Mouse (Mus musculus) gonadal fat pad, adult 2 months (tissue): Measurements from ENCODE around the gene Zfp574. TPM values are rescaled to one million over a fixed set of nuclear protein-coding genes. Genes with fewer than 3 reads are reported as not detected.
"Not testable (repeated sequence)": the region's sequence is repeated elsewhere in the genome, so short reads cannot be mapped to it uniquely, and the experiment has no call there.

Experiments used
- DNase-seq: peaks from one replicate; pipeline ENCODE4 v3.0.0-alpha.2; 2012; ENCODE audit warnings: low read depth
- polyA plus RNA-seq: library from polyadenylated mRNA; depleted of rRNA; stranded (reverse); fragments of >200 nt; gene quantifications from 2 replicates; pipeline ENCODE4 v1.2.3, GENCODE M21; 2012; rRNA removed

Gene Zfp574
- 15.9 and 21.7 TPM in 2 replicates for polyA plus RNA-seq

DNA sequence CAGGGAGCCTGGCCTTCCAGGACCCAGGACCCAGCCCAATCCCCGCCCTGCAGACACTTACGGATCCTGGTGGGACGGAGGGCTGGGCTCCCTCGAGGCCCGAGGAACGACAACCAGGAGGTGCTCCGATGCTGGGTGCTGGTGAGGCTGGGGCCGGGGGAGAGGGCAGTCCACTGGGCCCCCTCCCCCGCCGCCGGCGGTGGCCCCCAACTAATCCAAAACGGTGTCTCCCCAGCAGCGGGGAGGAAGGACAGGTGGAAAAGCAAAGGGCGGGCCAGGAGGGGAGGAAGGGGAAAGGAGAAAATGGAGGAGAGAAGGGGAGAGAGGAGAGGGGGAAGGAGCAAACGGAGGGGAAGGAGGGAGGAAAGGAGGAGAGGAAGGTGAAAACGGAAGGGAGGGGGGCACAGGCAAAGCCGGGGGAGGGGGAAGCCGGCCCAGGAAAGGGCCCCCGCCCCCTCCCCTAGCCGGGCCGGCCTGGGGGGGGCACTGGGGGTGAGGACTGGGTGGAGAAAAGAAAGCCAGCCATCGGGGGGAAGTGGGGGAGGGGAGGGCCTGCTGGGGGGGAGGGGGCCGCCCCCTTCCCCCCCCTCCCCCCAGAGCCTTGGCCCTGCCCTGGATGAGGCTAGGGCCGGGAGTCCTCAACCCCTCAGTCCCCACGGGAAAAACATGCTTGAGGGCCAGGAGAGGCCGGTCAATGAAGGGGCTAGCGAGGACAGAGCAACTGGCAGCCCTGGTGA is at the start of gene Zfp574, which contains the start of gene Grik5:
Gene Zfp574, plus strand, starts transcription at position 589 of the 737 bp plus-strand sequence.
Gene Grik5, minus strand, starts transcription at position 368 of the 737 bp plus-strand sequence.
- DNase-seq: no peak

DNA sequence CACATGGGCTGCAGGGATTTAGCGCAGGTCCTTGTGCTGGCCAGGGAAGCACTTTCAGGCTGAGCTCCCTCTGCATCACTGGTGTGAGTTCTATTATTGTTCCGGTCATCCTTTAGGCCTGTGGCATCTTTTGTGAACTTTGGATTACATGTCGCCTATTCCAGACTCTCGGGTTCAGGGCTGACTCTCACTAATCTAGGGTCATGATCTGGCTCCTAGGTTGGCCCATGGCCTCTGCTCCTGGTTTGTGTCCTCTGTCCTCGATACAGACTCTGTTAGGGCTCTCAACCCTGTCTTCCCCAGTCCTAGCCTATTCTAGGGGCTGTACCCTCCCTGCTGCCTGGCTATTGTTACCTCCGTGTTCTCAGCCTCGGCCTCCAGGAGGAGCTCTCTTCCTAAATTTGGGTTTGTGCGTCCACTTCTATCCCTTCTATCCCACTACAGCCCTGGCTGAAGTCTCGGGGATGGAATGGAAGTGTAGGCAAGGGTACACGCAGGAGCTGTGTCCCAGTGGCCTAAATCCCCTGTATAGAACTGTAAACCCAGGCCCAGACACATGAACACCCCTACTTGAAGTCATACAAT is 46.4 kb upstream of the Zfp574 start:
- no peak for DNase-seq

DNA sequence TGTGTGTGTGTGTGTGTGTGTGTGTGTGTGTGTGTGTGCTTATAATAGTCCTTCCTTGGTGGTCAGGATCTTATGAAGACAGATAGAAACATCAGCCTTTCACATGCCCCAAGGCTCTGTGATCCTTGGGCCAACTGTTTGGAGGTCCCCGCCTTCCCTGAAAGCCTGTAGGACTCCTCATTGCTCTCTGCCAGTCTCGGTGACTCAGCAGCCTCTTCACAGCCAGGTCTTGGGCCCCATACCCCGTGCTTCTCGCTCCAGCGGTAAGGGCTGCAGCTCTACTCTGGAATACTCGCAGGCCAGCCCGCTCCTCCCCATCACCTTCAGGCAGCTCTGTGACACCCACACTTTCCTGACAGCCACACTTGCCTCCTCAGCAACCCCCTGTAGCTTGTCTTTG is 45.9 kb upstream of the Zfp574 start:
- no peak for DNase-seq

DNA sequence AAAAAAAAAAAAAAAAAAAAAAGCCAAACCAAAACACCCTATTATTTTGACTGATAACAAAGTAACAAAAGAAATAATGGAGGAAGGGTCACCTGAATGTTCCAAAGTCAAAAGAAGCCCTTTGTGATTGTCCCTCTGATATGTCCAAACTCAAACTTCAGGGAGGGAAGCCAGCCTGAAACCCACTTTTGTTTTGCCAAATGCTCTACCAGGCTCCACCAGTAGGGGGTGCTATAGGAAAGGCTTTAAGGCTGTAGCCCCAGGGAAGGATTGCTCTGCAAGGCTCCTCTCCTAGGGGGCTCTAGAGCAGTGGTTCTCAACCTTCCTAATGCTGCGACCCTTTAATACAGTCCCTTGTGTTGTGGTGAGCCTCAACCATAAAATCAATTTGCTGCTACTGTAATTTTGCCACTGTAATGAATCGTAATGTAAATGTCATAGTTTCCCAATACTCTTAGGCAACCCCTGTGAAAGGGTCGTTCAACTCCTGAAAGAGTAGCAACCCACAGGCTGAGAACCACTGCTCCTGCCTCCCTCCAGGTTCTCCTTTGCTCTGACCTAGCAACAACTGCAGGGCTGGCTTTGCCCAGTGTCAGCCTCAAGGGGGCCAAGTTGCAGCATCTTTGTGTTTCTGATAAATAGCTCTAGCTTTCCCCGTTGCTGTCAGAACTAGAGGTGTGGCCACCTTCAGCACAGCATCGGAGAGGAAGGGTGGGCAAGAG is 42.2 kb upstream of the Zfp574 start:
- DNase-seq: no peak

DNA sequence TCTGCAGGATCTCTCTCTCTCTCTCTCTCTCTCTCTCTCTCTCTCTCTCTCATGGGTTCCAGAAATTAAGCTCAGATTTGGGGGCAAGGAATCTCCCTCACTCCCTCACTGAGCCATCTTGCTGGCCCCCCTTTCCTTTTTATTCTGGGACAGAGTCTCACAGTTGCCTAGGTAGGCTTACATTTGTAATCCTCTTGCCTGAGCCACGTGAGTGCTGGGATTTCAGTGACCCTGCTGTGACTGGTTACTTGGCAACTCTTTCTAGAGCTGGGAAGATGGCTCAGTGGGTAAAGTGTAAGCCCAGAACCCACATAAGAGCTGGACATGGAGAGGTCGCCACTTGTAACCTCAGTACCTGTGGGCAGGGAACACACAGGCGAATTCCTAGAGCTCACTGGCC is 40.8 kb upstream of the Zfp574 start:
- no peak for DNase-seq

DNA sequence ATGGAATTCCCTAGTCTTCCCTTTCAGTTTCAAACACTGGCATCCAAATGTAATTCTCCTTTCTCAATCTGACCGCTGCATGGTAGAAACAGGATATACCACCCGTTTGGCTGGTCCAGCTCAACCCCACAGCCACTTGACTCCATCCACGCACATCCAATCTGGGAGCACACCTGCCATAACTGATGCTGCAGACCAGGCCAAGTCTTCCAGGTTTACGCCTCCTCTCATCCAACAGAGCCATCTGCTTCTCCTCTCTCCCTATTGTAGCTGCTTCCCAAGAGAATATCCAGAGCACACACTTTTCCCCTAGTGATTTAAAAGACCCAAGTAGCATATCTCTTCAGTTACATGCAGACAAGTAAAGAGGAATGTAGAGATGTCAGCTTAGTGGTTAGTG is 37.6 kb upstream of the Zfp574 start:
- DNase-seq: no peak

DNA sequence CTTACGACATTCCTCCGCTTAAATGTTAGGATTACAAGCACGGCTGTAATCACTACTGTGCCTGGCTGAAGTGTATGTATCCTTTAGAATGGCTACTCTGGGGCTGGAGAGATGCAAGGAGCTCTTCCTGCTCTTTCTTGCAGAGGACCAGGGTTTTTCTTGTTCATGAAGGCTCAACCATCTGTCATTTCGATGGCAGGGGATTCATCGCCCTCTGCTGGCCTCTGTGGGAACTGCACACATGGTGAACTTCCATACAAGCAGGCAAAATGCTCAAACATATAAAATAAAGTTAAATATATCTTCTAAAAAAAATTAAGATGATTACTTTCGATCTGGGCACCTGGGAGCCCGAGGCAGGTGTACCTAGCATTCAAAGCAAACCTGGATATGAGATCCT is 36.5 kb upstream of the Zfp574 start:
- DNase-seq: no peak

DNA sequence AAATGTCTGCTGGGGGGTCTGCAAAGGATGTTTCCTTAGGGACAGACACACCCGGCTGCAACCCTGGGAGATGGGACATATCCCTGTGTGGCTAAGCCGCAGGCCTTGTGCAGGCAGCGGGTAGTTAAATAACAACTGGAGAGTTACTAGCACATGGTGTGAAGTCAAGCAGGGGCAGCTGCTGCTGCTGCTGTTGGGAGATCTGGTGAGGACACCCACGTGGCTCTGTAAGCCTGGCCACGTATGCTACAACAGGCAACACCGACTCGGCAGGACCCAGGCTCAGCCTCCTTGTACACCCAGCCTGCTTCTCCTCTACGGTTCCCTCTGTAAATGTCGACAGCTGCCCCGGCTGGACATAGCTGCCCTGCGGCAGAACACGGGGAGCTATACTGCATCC is 30.4 kb upstream of the Zfp574 start:
- DNase-seq: no peak

DNA sequence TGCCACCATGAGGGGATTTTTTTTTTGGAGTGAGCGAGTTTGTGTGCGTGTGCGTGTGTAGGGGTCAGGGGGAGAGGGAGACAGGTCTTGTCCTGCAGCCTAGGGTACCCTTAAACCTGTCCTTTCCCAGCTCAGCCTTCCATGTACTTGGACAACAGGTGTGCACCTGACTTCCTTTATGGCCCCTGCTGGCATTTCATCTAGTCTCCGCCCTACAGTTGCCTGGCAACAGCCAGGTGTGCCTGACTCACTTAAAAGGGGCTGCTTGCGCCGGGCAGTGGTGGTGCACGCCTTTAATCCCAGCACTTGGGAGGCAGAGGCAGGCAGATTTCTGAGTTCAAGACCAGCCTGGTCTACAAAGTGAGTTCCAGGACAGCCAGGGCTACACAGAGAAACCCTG is 27.8 kb upstream of the Zfp574 start:
- DNase-seq: not testable (repeated sequence)

DNA sequence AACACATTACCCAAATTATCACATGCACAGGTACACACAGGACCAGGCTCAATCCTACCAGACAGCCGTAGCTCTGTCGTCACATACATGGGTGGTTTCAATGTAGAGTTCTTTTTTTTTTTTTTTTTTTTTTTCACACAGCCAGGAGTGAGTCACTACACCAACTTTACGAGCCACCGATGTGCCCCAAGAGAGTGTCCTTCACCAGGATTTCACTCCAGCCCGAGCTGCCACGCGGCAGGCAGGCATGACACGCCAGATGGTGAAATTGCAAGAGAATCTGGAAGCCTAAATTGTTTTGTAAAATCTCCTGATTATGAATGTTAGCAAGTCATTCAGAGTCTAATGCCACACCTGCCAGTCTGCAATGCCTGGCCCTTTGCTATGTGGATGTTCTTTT is 25.0 kb upstream of the Zfp574 start:
- no peak for DNase-seq

DNA sequence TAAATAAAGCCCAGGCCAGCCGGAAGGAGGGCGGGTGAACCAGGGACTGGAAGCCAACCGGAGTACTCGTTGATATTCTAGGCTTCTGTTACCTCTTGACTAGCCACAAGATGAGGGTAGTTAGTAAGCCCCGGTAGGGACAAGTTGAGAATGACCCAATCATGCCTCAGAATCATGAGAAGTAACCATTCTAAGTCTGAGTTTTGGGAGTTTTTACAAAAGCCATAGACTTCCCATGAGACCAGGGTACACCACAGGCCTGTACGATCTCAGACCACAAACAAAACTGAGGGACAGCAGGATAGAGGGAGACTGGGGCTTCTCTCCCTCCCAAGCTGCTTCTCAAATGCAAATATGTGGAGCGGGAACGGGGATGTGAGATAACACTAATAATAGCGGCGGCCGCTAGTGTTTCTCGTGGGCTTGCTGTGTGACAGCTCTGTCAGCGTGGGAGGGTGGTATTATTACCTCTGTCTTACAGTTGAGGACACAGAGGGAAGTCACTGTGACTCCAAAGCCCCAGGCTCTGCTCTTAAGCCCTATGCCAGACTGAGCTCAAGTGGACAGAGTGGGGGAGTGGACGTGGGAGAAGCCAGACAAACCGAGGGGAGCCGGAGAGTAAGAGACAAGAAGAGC is 23.0 kb upstream of the Zfp574 start:
- no peak for DNase-seq

DNA sequence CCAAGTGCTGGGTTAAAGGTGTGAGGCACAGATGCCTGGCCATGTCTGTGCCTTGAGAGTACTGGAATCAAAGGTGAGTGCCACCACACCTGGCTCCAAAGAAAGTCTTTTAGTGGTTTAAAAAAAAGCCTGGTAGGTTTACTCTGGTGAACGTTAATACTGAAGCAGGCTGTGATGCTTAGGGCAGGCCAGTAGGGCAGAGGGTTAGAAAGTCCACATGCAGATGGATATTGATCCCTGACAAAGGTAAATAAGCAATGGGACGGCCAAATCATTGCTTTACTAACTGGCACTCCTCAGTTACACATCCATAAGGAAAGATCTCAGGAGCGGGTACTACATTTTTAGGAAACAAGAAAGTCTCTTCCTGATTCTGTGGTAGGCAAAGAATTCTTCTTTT is 19.8 kb upstream of the Zfp574 start:
- DNase-seq: no peak

DNA sequence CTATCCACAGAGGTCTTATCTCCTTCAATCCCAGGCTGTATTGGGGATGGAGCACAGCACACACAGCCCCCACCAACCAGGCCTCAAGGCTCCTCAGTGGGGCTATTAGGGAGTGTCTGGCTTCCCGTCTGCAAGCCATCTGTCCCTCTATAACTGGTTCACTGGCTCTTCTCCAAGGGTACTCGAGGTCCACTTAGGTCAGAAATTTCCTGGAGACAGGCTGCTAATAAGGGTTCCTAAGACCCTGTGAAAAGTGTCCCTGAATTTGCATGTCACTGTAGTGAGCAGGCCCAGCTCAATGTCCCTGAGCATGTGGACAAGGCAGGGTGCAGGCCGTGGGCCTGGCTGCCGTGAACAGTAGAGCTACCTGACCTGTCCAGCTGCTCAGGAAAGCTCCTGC is 15.4 kb upstream of the Zfp574 start:
- no peak for DNase-seq

DNA sequence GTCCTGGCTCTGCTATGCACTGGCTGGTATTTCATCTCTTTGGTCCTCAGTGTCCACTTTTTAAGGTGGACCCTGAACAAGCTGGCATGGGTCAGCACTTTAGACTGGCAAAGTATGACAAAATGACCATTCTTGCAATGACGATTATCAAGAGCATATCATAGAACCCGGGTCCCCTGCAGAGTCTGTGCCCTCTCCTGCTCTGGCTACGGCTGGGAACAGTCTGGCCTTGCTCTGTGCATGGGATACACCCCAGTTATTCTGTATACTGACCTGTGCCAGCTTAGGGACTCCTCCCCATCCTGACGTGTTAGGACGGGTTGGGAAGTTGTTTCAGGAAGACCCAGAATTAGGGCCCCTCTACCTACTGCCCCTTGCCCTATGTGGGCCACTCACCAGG is 14.5 kb upstream of the Zfp574 start:
- DNase-seq: no peak

DNA sequence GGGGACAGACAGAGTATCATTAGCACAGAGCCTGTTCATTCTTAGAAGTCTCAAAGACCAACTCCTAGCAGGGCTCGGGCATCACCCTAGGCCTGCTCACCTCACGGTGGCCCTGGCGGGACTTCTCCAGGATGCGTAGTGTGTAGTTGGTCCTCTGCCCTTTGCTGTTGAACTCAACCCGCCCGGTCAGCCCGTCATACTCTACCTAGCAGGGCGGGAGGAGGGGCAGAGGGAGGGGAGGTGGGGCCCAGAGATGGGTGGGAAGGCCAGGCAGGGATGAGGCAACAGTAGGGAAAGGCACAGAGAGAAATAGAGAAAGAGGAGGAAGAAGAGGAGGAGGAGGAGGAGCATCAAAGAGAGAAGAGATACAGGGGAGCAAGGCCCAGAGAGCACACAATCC is 14.0 kb upstream of the Zfp574 start:
- DNase-seq: no peak

DNA sequence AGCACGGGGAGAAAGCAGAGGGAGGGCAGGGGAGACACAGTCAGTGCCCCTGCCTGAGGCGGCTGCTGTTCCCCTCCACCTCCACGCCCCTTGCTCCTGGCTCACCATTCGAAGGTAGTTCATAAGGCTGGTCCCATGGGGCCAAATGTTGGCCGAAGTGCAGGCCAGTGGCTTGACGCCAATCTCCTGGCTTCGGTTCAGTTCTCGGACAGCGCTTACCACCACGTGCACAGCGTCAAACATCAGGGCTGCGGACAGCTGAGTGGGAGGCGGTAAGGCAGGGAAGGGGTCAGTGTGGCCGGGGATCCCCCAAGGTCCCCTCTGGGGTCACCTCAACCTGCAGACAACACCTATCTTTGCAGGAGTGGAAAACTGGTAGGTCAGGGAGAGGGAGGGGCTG is 13.5 kb upstream of the Zfp574 start:
- no peak for DNase-seq

DNA sequence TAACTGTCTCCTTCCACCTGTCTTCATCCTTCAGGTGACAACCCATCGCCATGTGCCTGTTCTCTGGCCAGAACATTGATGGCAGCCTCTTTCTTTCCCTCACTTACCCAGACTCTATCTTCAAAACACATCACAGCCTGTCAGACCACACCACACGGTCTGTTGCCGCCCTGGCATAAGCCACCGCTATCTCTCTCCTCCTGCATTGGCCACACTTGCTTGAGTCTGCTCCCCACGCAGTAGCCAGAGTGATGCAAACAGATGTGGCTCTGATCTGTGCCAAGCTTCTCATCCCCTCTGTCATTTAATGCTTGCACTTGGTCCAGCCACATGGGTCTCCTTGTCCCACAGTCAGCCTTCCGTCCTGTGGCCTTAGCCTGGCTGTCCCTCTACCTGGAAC is 9.0 kb upstream of the Zfp574 start:
- no peak for DNase-seq

DNA sequence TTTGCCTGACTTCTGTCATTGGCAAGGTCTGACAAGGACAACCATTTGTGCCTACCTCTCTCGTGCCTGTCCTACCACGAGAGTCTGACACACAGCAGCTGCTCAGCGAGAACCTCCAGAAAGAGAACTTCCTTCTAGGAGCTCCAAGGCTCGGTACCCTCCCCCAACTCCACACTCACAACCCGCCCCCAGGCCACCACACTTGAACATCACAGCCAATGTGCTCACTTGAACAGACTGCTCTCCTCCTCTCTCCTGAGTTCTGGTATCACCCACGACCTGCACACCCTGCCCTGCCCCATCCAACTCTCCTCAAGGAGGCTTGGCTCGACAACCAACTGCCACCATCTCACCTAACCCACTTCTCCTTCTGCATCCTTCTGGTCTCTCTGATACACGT is 8.5 kb upstream of the Zfp574 start:
- DNase-seq: no peak

DNA sequence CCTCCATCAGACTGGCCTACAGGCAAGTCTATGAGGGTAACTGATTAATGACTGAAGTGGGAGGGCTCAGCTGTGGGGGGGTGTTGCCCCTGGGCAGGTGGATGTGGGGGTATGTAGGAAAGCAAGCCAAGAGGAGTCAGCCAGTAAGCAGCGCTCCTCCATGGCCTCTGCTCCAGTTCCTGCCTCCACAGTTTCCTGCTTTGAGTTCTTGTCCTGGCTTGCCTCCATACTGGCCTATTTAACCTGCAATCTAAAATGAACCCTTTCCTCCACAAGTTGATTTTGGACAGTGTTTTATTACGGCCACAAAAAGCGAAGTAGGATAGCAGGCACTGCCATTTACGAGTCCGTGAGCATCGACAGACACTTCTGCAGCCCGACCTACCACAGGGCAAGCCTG is 5.0 kb upstream of the Zfp574 start:
- no peak for DNase-seq

DNA sequence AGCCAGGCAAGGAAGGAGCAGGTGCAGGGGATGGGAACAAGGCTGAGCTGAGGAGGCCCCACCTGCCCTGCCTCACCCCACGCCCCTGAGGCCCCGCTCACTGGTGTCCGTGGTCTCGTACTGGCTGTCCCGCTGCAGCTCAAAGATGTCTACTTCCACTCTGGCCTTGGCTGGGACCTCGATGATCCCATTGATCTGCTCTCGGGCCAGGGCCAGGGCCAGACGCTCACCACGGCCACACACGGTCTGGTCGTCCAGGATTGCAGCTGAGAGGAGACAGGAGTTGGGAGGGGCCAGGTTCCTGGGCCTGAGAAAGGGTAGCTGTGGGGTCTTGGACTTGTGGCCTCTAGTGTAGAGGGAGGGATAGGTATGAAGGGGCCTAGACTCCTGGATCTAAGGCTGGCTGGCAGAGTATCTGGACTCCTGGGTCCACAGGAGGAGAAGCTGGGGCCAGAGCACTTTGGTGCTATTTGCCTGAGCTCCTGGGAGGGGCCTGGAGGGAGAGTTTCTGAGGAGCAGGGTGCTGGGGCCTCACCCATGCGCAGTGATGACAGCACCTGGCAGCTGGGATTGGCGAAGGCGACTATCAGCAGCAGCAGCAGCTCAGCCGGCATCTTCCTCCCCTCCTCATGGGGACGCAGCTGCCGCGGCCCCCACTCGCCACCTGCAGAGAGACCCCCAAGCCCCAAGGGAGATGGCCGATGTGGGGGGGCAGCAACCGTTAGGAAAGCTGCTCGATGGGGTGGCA is 4.3 kb upstream of the Zfp574 start:
- DNase-seq: no peak

DNA sequence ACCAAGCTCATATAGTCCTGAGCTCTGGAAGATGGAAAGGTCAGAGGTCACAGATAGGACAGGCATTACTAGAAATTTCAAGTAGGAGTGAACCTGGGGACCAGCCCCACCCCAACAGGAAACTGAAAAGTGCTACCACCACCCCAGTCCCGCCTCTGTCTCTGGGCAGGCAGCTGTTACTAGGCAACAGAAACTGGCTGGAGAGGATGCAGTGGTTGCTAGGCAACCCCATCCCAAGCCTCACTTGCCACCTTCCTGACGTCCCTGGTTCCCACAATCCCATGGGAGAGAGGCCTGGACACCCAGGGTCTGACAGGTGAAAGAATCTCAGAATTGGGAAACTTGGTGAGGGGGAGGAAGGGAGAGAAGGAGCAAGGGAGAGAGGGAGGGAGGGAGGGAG is 3.6 kb upstream of the Zfp574 start:
- DNase-seq: no peak
